Mouse (Mus musculus): ENCODE results near the gene Grb2. TPM values are rescaled to one million over a fixed set of nuclear protein-coding genes. Genes with fewer than 3 reads are reported as not detected.
A peak's percentile ranks its signal among the peaks of the same experiment; 100 is the strongest.

The Grb2 gene
- total RNA-seq, 2 experiments from 2014 or later: 160 to 186 TPM

GRCm38 (mm10) chr11:115628465-115629101 is 79.8 kb downstream of the Grb2 start:
- no peak for DNase-seq (ENCODE audit: low spot score in 2 of 2)

- DNase-seq (ENCODE audit: low spot score in 2 of 2): peak; percentile 97 to 98
Observed at GRCm38 (mm10) chr11:115627705-115628464, 80.5 kb downstream of the Grb2 start, which contains the start of gene Slc25a19. Gene Slc25a19 (minus strand): TSS chr11:115628295.

- DNase-seq (ENCODE audit: low spot score in 2 of 2): no peak
Observed at GRCm38 (mm10) chr11:115626824-115627616, 81.4 kb downstream of the Grb2 start.

GRCm38 (mm10) chr11:115625877-115626276 is 82.5 kb downstream of the Grb2 start:
- no peak for DNase-seq (ENCODE audit: low spot score in 2 of 2)

GRCm38 (mm10) chr11:115623487-115624070 is 84.8 kb downstream of the Grb2 start:
- no peak for DNase-seq (ENCODE audit: low spot score in 2 of 2)

GRCm38 (mm10) chr11:115619949-115620348 is 88.4 kb downstream of the Grb2 start:
- DNase-seq (ENCODE audit: low spot score in 2 of 2): no peak

GRCm38 (mm10) chr11:115618732-115619516 is 89.5 kb downstream of the Grb2 start:
- no peak for DNase-seq (ENCODE audit: low spot score in 2 of 2)

GRCm38 (mm10) chr11:115618001-115618400 is 90.4 kb downstream of the Grb2 start:
- no peak for DNase-seq (ENCODE audit: low spot score in 2 of 2)

- no peak for DNase-seq (ENCODE audit: low spot score in 2 of 2)
Observed at GRCm38 (mm10) chr11:115616893-115617292, 91.5 kb downstream of the Grb2 start.

GRCm38 (mm10) chr11:115616371-115616770 is 92.0 kb downstream of the Grb2 start:
- no peak for DNase-seq (ENCODE audit: low spot score in 2 of 2)

- no peak for DNase-seq (ENCODE audit: low spot score in 2 of 2)
Observed at GRCm38 (mm10) chr11:115615875-115616274, 92.5 kb downstream of the Grb2 start.

GRCm38 (mm10) chr11:115615108-115615825 is 93.1 kb downstream of the Grb2 start:
- no peak for DNase-seq (ENCODE audit: low spot score in 2 of 2)

- no peak for DNase-seq (ENCODE audit: low spot score in 2 of 2)
Observed at GRCm38 (mm10) chr11:115614346-115615107, 93.9 kb downstream of the Grb2 start.

GRCm38 (mm10) chr11:115613138-115613945 is 95.1 kb downstream of the Grb2 start:
- no peak for DNase-seq (ENCODE audit: low spot score in 2 of 2)

GRCm38 (mm10) chr11:115612410-115613137 is 95.8 kb downstream of the Grb2 start, which contains the start of gene Mif4gd:
Gene Mif4gd (minus strand): TSS chr11:115612969.
- DNase-seq (ENCODE audit: low spot score in 2 of 2): peak; percentile 85 to 86

- peak; percentile 76 to 79 for DNase-seq (ENCODE audit: low spot score in 2 of 2)
Observed at GRCm38 (mm10) chr11:115612059-115612409, 96.4 kb downstream of the Grb2 start.

GRCm38 (mm10) chr11:115611173-115611572 is 97.2 kb downstream of the Grb2 start:
- no peak for DNase-seq (ENCODE audit: low spot score in 2 of 2)

- DNase-seq (ENCODE audit: low spot score in 2 of 2): no peak
Observed at GRCm38 (mm10) chr11:115609576-115609975, 98.8 kb downstream of the Grb2 start.

Data from layer of hippocampus, postnatal 10 days (tissue).